Mouse (Mus musculus): ENCODE measurements around the gene Npc2. TPM values are rescaled to one million over a fixed set of nuclear protein-coding genes. Genes with fewer than 3 reads are reported as not detected.

The Npc2 gene
- polyA plus RNA-seq, 2 experiments from 2014 or later, result 184 to 230 TPM

GRCm38 (mm10) chr12:84776229-84776628 is 3.3 kb upstream of the Npc2 start:
- no peak for ATAC-seq

GRCm38 (mm10) chr12:84774376-84774775 is 1.4 kb upstream of the Npc2 start:
- ATAC-seq, result no peak

GRCm38 (mm10) chr12:84773476-84773875 is 524 bp upstream of the Npc2 start:
- no peak for ATAC-seq

GRCm38 (mm10) chr12:84771981-84772520 is 901 bp downstream of the Npc2 start:
- ATAC-seq, result no peak

GRCm38 (mm10) chr12:84769624-84770023 is 3.3 kb downstream of the Npc2 start:
- no peak for ATAC-seq

- no peak for ATAC-seq
Observed at GRCm38 (mm10) chr12:84767510-84767909, 5.4 kb downstream of the Npc2 start.

- ATAC-seq, result no peak
Observed at GRCm38 (mm10) chr12:84766113-84766735, 6.7 kb downstream of the Npc2 start.

- ATAC-seq, result no peak
Observed at GRCm38 (mm10) chr12:84765506-84765905, 7.4 kb downstream of the Npc2 start.

- no peak for ATAC-seq
Observed at GRCm38 (mm10) chr12:84764756-84765155, 8.2 kb downstream of the Npc2 start.

GRCm38 (mm10) chr12:84763577-84764218 is 9.3 kb downstream of the Npc2 start:
- ATAC-seq, result no peak

- peak; percentile 98 for ATAC-seq
Observed at GRCm38 (mm10) chr12:84762532-84762931, 10.4 kb downstream of the Npc2 start.

GRCm38 (mm10) chr12:84759063-84759462 is 13.9 kb downstream of the Npc2 start:
- no peak for ATAC-seq

- no peak for ATAC-seq
Observed at GRCm38 (mm10) chr12:84756016-84756415, 16.9 kb downstream of the Npc2 start.

- peak; percentile 73 for ATAC-seq
Observed at GRCm38 (mm10) chr12:84755008-84755695, 17.8 kb downstream of the Npc2 start.

- ATAC-seq, result no peak
Observed at GRCm38 (mm10) chr12:84752131-84752977, 20.6 kb downstream of the Npc2 start.

GRCm38 (mm10) chr12:84750661-84751060 is 22.3 kb downstream of the Npc2 start:
- ATAC-seq, result no peak

- ATAC-seq, result no peak
Observed at GRCm38 (mm10) chr12:84748134-84748533, 24.8 kb downstream of the Npc2 start.

GRCm38 (mm10) chr12:84745700-84746099 is 27.3 kb downstream of the Npc2 start:
- no peak for ATAC-seq

GRCm38 (mm10) chr12:84743496-84743895 is 29.5 kb downstream of the Npc2 start:
- no peak for ATAC-seq

- ATAC-seq, result no peak
Observed at GRCm38 (mm10) chr12:84733366-84733765, 39.6 kb downstream of the Npc2 start.

GRCm38 (mm10) chr12:84728421-84728820 is 44.5 kb downstream of the Npc2 start:
- ATAC-seq, result no peak

GRCm38 (mm10) chr12:84727434-84727833 is 45.5 kb downstream of the Npc2 start:
- no peak for ATAC-seq

GRCm38 (mm10) chr12:84726986-84727385 is 46.0 kb downstream of the Npc2 start:
- ATAC-seq, result no peak
